Mouse (Mus musculus) embryonic facial prominence, embryonic 14.5 days (tissue): ENCODE data around the gene Rrp12. TPM values are rescaled to one million over a fixed set of nuclear protein-coding genes. Genes with fewer than 3 reads are reported as not detected.
"Not testable (repeated sequence)": the region's sequence is repeated elsewhere in the genome, so short reads cannot be mapped to it uniquely, and the experiment has no call there.

ENCODE experiments used
- ATAC-seq: fragments of 200-750 bp; cut with Nextera tagmentation; 2 replicates; pipeline ENCODE4 v1.8.0; 2017; ENCODE audit warnings: low read depth, moderate number of reproducible peaks, moderate TSS enrichment
- DNase-seq: peaks from one replicate; pipeline ENCODE4 v3.0.0-alpha.2; 2015; ENCODE audit warnings: low spot score
- H3K27ac ChIP-seq: fragments of 300-500 bp; sonication (generic); replicated peaks from 2 replicates; pipeline ENCODE4 v1.5.1; 2014; ENCODE audit warnings: low read depth, mild to moderate bottlenecking, low read length, moderate library complexity
- H3K27me3 ChIP-seq: fragments of 300-500 bp; sonication (generic); replicated peaks from 2 replicates; pipeline ENCODE4 v1.6.1; 2014; ENCODE audit warnings: low read length; ENCODE audit not compliant: control insufficient read depth, insufficient read depth
- H3K36me3 ChIP-seq: fragments of 300-500 bp; sonication (generic); 2 replicates; pipeline ENCODE4 v1.6.1; 2014; ENCODE audit warnings: low read length, mixed read lengths; ENCODE audit not compliant: control insufficient read depth, insufficient read depth
- H3K4me1 ChIP-seq: fragments of 300-500 bp; sonication (generic); 2 replicates; pipeline ENCODE4 v1.6.1; 2014; ENCODE audit warnings: antibody characterized with exemption, low read length; ENCODE audit not compliant: control insufficient read depth, insufficient read depth
- H3K4me2 ChIP-seq: fragments of 300-500 bp; sonication (generic); 2 replicates; pipeline ENCODE4 v1.6.1; 2014; ENCODE audit warnings: low read depth, mild to moderate bottlenecking, low read length, moderate library complexity, mixed read lengths
- H3K4me3 ChIP-seq: fragments of 300-500 bp; sonication (generic); 2 replicates; pipeline ENCODE4 v1.5.1; 2014; ENCODE audit warnings: low read depth, mild to moderate bottlenecking, low read length
- H3K9ac ChIP-seq: fragments of 300-500 bp; sonication (generic); 2 replicates; pipeline ENCODE4 v1.6.1; 2014; ENCODE audit warnings: low read depth, mild to moderate bottlenecking, low read length, moderate library complexity, mixed read lengths
- H3K9me3 ChIP-seq: fragments of 300-500 bp; sonication (generic); 2 replicates; pipeline ENCODE4 v1.6.1; 2016; ENCODE audit warnings: low read length; ENCODE audit not compliant: control insufficient read depth
- WGBS: fragments of 180-500 bp; shearing (Covaris S2); extraction: QIAGEN DNeasy Blood & Tissue Kit; methylation state at CpG from one replicate; pipeline ENCODE4 v1.1.7; 2014; 5-methylcytosine and 5-hydroxymethylcytosine counted together
- polyA plus RNA-seq: library from polyadenylated mRNA; unstranded; fragments of >200 nt; fragmentation: Nextera tagmentation; extraction: Ambion mirVana; gene quantifications from 2 replicates; pipeline ENCODE4 v1.2.1, GENCODE M21; 2014

The Rrp12 gene
- polyA plus RNA-seq, 1 experiment from 2014 or later = 13.8 TPM

- peak; percentile 37 for ATAC-seq
- Histone ChIP-seq H3K9ac (peak overlapping the region; percentile 79), H3K4me3 (peak overlapping the region; percentile 74), H3K4me1 (peaks cover 19% of the 10 kb centered on the region), H3K4me2 (peak overlapping the region; percentile 99), H3K27ac (peak overlapping the region; percentile 90)
- not testable (repeated sequence) for H3K9me3 ChIP-seq, DNase-seq, H3K36me3 ChIP-seq, H3K27me3 ChIP-seq
- 0% methylated on average over 11 of the region's 53 CpGs for WGBS
Measured at GRCm38 (mm10) chr19:41847614-41847991, 48.4 kb downstream of the Rrp12 start.

- ATAC-seq = no peak; the same call in 1 of the 2 replicates
Measured at GRCm38 (mm10) chr19:41847091-41847581, 48.8 kb downstream of the Rrp12 start.

GRCm38 (mm10) chr19:41846366-41847090 is 49.4 kb downstream of the Rrp12 start:
- no peaks in the 10 kb centered on the region for H3K36me3 ChIP-seq
- WGBS = 13% methylated on average over 21 of the region's 21 CpGs
- no peaks in the 10 kb centered on the region for H3K9me3 ChIP-seq
- peak overlapping the region; percentile 90; the same call in 1 of the 2 replicates for H3K27ac ChIP-seq
- peak overlapping the region; percentile 74 for H3K4me3 ChIP-seq
- peak overlapping the region; percentile 79 for H3K9ac ChIP-seq
- H3K4me1 ChIP-seq = peaks cover 19% of the 10 kb centered on the region
- 0 out of 2 replicates have a peak, but pooled peaks cover 4% of the 10 kb centered on the region for H3K27me3 ChIP-seq
- DNase-seq (no peak), ATAC-seq (no peak)
- peak overlapping the region; percentile 99 for H3K4me2 ChIP-seq

More at GRCm38 (mm10) chr19:41847091-41847581, 48.8 kb downstream of the Rrp12 start:
- WGBS = 0% methylated on average over 28 of the region's 64 CpGs
- Histone ChIP-seq H3K9ac (peak overlapping the region; percentile 79), H3K36me3 (no peaks in the 10 kb centered on the region), H3K27ac (peak overlapping the region; percentile 90), H3K4me3 (peak overlapping the region; percentile 74), H3K27me3 (0 out of 2 replicates have a peak, but pooled peaks cover 4% of the 10 kb centered on the region), H3K9me3 (no peaks in the 10 kb centered on the region), H3K4me1 (peaks cover 19% of the 10 kb centered on the region), H3K4me2 (peak overlapping the region; percentile 99)
- DNase-seq = peak; percentile 38

GRCm38 (mm10) chr19:41844345-41844744 is 51.6 kb downstream of the Rrp12 start:
- H3K27ac ChIP-seq = no peak overlapping the region
- WGBS = 86% methylated on average over 6 of the region's 6 CpGs
- 0 out of 2 replicates have a peak, but pooled peaks cover 4% of the 10 kb centered on the region for H3K27me3 ChIP-seq
- ATAC-seq (no peak), DNase-seq (no peak)
- H3K4me2 ChIP-seq = no peak overlapping the region
- H3K4me3 ChIP-seq = no peak overlapping the region
- peaks cover 12% of the 10 kb centered on the region for H3K4me1 ChIP-seq
- H3K36me3 ChIP-seq = no peaks in the 10 kb centered on the region
- H3K9ac ChIP-seq = no peak overlapping the region
- no peaks in the 10 kb centered on the region for H3K9me3 ChIP-seq

GRCm38 (mm10) chr19:41842706-41843105 is 53.3 kb downstream of the Rrp12 start:
- 80% methylated on average over 4 of the region's 4 CpGs for WGBS

GRCm38 (mm10) chr19:41842196-41842595 is 53.8 kb downstream of the Rrp12 start:
- DNase-seq = no peak
- Histone ChIP-seq H3K4me2 (no peak overlapping the region), H3K4me1 (peaks cover 12% of the 10 kb centered on the region), H3K9me3 (no peaks in the 10 kb centered on the region), H3K9ac (no peak overlapping the region), H3K27ac (no peak overlapping the region), H3K36me3 (no peaks in the 10 kb centered on the region), H3K27me3 (0 out of 2 replicates have a peak, but pooled peaks cover 4% of the 10 kb centered on the region), H3K4me3 (no peak overlapping the region)
- WGBS = 81% methylated on average over 4 of the region's 4 CpGs
- ATAC-seq = no peak

More at GRCm38 (mm10) chr19:41842706-41843105, 53.3 kb downstream of the Rrp12 start:
- no peak for DNase-seq
- no peak for ATAC-seq
- no peak overlapping the region for H3K9ac ChIP-seq
- H3K27me3 ChIP-seq = 0 out of 2 replicates have a peak, but pooled peaks cover 4% of the 10 kb centered on the region
- H3K36me3 ChIP-seq = no peaks in the 10 kb centered on the region
- no peak overlapping the region for H3K4me2 ChIP-seq
- no peaks in the 10 kb centered on the region for H3K9me3 ChIP-seq
- no peak overlapping the region for H3K27ac ChIP-seq
- peaks cover 12% of the 10 kb centered on the region for H3K4me1 ChIP-seq
- no peak overlapping the region for H3K4me3 ChIP-seq

GRCm38 (mm10) chr19:41841105-41841750 is 54.7 kb downstream of the Rrp12 start:
- 74% methylated on average over 7 of the region's 7 CpGs for WGBS
- ATAC-seq = no peak
- H3K36me3 ChIP-seq = no peaks in the 10 kb centered on the region

GRCm38 (mm10) chr19:41839685-41840084 is 56.3 kb downstream of the Rrp12 start:
- H3K4me3 ChIP-seq = no peak overlapping the region
- no peak overlapping the region for H3K27ac ChIP-seq
- no peaks in the 10 kb centered on the region for H3K4me1 ChIP-seq
- WGBS = 89% methylated on average over 3 of the region's 3 CpGs
- H3K9ac ChIP-seq = no peak overlapping the region
- no peak for DNase-seq
- no peak for ATAC-seq
- no peaks in the 10 kb centered on the region for H3K9me3 ChIP-seq
- no peaks in the 10 kb centered on the region for H3K36me3 ChIP-seq
- H3K27me3 ChIP-seq = no peaks in the 10 kb centered on the region
- H3K4me2 ChIP-seq = no peak overlapping the region

More at GRCm38 (mm10) chr19:41841105-41841750, 54.7 kb downstream of the Rrp12 start:
- DNase-seq = no peak
- no peak overlapping the region for H3K9ac ChIP-seq
- no peak overlapping the region for H3K27ac ChIP-seq
- H3K4me2 ChIP-seq = no peak overlapping the region
- H3K9me3 ChIP-seq = no peaks in the 10 kb centered on the region
- H3K4me1 ChIP-seq = peaks cover 4% of the 10 kb centered on the region; the same call in 1 of the 2 replicates
- no peak overlapping the region for H3K4me3 ChIP-seq
- no peaks in the 10 kb centered on the region for H3K27me3 ChIP-seq
